Mouse (Mus musculus): ENCODE results near the gene Cacna1i. TPM values are rescaled to one million over a fixed set of nuclear protein-coding genes. Genes with fewer than 3 reads are reported as not detected.

Cacna1i gene
- polyA plus RNA-seq, 1 experiment from 2014 or later = 0.08 TPM

- no peaks in the 10 kb centered on the region for H3K4me1 ChIP-seq
- H3K4me3 ChIP-seq = no peak overlapping the region
- H3K27me3 ChIP-seq (ENCODE audit: low read depth, poor library complexity, severe bottlenecking) = no peaks in the 10 kb centered on the region
- WGBS = 87% methylated on average over 15 of the region's 15 CpGs
- H3K27ac ChIP-seq = no peak overlapping the region
- no peaks in the 10 kb centered on the region for H3K9me3 ChIP-seq (replicated peaks)
- no peak for DNase-seq (ENCODE audit: low spot score)
- no peaks in the 10 kb centered on the region for H3K36me3 ChIP-seq
These were observed 159.1 kb downstream of the Cacna1i start for GRCm38 (mm10) chr15:80445956-80446687.

Other genes starting within 250 kb of the Cacna1i start
- 1.4 and 3.2 TPM in 2 replicates for gene Syngr1, start 195.9 kb upstream of the Cacna1i start, polyA plus RNA-seq (2016; fragmentation: Nextera tagmentation; extraction: Ambion mirVana)
- gene Rpl3, start 195.4 kb upstream of the Cacna1i start, polyA plus RNA-seq (2016; fragmentation: Nextera tagmentation; extraction: Ambion mirVana) = 1,077 and 1,189 TPM in 2 replicates
- gene Tab1, start 154.1 kb upstream of the Cacna1i start, polyA plus RNA-seq (2016; fragmentation: Nextera tagmentation; extraction: Ambion mirVana) = 41.8 and 52.4 TPM in 2 replicates
- gene Mgat3, start 113.5 kb upstream of the Cacna1i start, polyA plus RNA-seq (2016; fragmentation: Nextera tagmentation; extraction: Ambion mirVana) = 4.0 and 5.3 TPM in 2 replicates
- 42.4 and 43.7 TPM in 2 replicates for gene Mief1, start 53.2 kb upstream of the Cacna1i start, polyA plus RNA-seq (2016; fragmentation: Nextera tagmentation; extraction: Ambion mirVana)
- not detected in 2 replicates for gene AC140267.1, start 51.4 kb upstream of the Cacna1i start, polyA plus RNA-seq (2016; fragmentation: Nextera tagmentation; extraction: Ambion mirVana)
- 113 TPM in 2 replicates for gene Atf4, start 32.1 kb upstream of the Cacna1i start, polyA plus RNA-seq (2016; fragmentation: Nextera tagmentation; extraction: Ambion mirVana)
- gene Rps19bp1, start 22.9 kb upstream of the Cacna1i start, polyA plus RNA-seq (2016; fragmentation: Nextera tagmentation; extraction: Ambion mirVana) = 70.0 and 75.5 TPM in 2 replicates